Mouse (Mus musculus): ENCODE measurements around the gene Sbno1. TPM values are rescaled to one million over a fixed set of nuclear protein-coding genes. Genes with fewer than 3 reads are reported as not detected.
A peak's percentile ranks its signal among the peaks of the same experiment; 100 is the strongest.
"Not testable (repeated sequence)": the region's sequence is repeated elsewhere in the genome, so short reads cannot be mapped to it uniquely, and the experiment has no call there.

Sbno1 gene
- polyA plus RNA-seq, 2 experiments from 2014 or later = 163 to 182 TPM

GRCm38 (mm10) chr5:124364173-124364918 is 61.5 kb downstream of the Sbno1 start:
- no peak for ATAC-seq

- ATAC-seq = not testable (repeated sequence)
Observed at GRCm38 (mm10) chr5:124362982-124363381, 62.8 kb downstream of the Sbno1 start, which contains the start of gene Cdk2ap1. Gene Cdk2ap1, minus strand, starts transcription at chr5:124363082.

DNA sequence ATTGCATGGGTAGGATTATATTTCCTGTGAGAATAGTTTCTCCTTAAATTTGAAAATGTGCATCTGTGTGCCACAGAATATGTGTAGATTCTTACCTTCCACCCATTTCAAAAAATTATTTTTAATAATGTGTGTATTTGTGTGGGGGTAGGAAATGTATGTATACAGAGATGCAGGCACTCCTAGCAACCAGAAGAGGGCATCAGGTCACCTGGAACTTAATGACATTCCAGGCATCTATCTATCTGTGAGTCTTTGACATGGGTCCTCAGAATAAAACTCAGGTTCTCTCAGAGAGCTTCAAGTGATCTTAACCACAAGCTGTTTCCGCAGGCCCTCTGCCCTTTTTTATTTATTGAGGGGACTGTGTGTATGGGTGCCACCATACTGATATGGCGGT is 66.2 kb downstream of the Sbno1 start:
- ATAC-seq = no peak

DNA sequence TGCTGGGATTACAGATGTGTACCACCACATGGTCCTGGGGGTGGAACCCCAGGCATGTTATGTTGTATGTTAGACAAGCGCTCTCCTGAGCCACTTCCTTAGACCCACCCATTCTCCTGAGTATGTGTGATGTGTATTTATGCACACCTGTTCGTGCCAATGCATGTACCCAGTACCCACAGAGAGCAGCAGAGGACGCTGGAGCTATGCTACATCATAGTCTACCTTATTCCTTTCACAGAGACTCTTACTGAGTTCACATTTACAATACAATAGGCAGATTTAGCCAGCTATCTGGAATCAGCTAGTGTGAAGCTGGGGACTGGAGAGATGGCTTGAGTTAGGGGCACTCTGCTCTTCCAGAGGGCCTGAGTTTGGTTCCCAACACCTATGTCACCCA is 69.1 kb downstream of the Sbno1 start:
- no peak for ATAC-seq

GRCm38 (mm10) chr5:124355425-124355959 is 70.3 kb downstream of the Sbno1 start:
- peak; percentile 7 for ATAC-seq

GRCm38 (mm10) chr5:124354574-124355424 is 71.0 kb downstream of the Sbno1 start:
- peak; percentile 27 for ATAC-seq

DNA sequence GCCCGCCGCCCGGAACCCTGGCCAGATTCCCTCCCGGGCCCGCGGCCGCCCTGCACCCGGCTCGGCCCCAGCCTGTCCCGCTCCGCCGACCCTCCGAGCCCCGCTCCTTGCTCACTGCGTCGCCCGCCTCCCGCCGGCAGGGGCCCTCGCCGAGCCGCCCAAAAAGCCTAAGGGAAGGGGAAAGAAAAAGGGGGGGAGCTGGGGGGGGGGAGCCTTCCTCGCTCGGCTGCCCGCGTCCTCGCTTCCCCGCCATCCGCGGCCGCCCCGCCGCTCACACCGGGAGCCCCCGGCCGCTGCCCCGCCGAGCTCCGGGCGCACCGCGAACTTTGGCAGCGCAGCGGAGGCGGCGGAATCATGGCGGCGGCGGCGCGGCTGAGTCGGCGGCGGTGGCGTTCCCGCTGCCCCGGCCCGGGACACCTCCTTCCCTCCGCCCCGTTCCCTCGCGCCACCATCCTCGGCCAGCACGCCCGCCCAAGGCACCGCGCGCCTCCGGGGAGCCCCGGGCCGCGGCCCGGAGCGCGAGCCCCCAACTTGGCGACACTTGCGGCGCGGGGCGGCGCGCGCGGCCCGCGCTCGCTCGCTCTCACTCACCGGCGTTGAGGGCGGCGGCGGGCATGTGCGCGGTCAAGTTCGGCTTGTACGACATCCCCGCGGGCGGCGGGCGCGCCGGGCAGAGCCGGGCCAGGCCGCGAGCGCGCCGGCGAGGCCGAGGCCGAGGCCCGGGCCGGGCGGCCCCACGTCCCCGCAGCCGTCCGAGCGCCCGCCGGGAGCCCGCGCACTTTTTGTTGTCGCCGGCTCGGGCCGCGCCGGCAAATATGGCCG is 71.9 kb downstream of the Sbno1 start:
- ATAC-seq = peak; percentile 40

DNA sequence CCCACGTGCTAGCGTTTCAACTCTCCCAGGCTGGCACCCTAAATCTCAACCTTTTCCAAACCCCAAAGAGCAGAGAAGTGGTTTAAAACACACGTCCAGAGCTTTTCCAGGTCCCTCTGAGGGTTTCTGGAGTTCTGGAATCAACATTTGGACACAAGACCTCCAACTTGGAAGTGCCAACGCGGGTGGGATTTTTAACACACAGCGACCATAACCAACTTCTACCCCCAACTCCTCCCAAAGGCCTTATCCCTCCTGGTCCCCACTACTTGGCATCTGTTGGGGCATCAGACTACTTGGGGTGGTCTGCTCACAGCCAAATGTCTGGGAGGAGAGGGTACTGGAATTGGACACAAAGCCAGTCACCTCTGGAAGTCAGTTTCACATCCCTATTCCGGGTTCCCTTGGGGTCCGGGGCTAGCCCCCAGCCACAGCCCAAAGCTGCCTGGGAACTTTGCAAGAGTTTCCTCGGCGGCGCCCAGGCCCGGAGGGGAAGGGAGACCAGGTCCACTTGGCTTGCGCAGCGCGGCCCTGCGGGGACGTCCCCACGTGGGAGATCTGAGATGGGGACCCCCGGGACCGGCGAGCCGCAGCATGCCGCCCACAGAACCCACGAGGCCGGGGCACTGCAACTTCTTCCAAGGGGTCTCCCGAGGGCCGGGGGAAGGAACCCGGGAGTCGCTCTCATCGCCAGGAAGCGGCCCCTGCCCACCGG is 72.6 kb downstream of the Sbno1 start:
- no peak for ATAC-seq

DNA sequence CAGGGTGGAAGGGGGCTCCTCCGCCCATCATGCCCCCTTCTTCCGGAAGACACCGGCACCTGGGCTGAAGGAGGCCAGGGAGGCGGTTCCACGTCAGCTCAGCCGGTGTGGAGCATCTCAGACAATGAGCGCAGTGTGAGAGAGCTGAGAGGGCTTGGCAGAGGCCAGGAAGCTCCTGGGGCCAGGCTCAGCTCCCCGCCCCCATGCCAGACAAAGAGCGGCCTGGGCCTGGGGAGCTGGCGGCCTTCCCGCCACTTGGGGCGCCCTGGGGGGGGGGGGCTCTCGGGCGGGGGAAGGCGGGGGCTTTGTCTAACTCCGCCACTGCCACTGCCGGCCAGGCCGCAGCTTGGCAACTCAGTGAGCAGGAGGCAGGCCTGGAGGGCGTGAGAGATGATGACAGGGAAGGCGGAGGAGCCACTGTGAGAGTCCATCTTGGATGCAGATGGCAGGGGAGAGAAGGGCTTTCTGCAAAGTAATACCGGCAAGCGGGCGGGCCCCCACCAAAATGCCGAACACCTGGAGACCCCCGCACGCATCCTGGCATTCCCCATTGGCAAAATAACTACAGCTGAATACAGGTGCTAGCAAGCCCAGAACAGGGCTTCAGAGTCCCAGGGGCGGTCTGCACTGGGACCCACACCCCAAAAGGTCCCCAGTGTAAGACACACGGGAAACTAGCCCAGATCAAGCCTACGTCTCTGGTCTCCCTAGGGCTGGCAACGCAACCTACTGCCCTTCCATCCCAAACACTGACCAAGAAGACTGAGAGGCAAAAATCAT is 73.5 kb downstream of the Sbno1 start:
- peak; percentile 56 for ATAC-seq

GRCm38 (mm10) chr5:124351604-124352003 is 74.2 kb downstream of the Sbno1 start:
- ATAC-seq = no peak

DNA sequence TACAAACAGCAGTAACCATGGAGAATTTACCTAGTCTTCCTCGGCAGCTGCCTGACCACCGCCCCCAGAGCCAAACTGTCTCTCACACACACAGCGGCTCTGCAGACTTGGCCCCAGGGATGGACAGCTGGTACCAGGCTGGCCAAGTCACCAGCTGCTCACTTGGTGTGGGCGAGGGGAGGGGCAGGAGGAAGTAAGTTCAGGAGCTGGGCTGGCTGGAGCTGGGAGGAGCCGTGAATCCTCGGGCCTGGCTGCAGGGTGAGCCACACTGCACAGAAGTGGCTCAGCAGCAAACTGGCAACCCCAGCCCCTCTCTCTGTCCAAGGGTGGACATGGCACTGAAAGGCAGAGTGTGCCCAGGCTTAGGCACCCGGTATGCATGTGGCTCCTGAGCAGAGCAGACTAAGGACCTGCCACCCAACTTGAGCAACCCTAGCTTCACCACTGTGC is 74.7 kb downstream of the Sbno1 start:
- no peak for ATAC-seq

GRCm38 (mm10) chr5:124350350-124350749 is 75.5 kb downstream of the Sbno1 start:
- no peak for ATAC-seq

- ATAC-seq = no peak
Observed at GRCm38 (mm10) chr5:124349196-124349595, 76.6 kb downstream of the Sbno1 start.

DNA sequence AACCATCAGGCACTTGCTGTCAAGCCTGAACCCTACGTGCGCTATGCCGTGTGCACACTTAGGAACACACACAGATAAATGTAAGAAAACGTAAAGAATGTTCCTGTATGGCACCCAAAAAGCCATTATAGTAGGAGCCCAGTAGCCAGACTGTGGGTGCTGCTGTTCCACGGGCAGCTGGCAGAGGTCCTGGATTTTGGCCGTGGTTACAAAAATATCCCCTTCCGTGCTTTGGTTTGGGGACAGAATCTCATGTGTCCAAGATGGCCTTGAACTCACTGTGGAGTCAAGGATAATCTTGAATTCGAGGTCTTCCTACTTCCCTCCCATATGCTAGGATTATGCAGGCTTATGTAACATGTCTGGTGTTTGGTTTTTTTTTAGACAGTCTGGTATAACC is 82.9 kb downstream of the Sbno1 start:
- no peak for ATAC-seq

GRCm38 (mm10) chr5:124341753-124342339 is 84.0 kb downstream of the Sbno1 start:
- ATAC-seq = not testable (repeated sequence)

DNA sequence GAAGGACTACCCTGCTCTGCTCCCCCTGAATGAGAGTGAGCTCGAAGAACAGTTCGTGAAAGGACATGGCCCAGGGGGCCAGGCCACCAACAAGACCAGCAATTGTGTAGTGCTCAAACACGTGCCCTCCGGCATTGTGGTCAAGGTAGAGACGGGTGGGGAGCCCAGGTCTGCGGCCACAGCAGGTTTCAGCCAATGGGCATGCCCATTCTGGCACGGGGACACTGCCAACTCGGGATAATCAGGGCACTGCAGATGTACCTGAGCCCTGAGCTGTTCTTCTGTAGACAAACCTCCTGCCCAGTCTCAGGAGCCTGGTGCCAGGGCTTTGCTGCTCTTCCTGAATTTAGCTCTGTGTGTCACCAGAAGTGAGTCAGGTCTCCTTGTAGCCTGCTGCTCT is 87.0 kb downstream of the Sbno1 start:
- no peak for ATAC-seq

DNA sequence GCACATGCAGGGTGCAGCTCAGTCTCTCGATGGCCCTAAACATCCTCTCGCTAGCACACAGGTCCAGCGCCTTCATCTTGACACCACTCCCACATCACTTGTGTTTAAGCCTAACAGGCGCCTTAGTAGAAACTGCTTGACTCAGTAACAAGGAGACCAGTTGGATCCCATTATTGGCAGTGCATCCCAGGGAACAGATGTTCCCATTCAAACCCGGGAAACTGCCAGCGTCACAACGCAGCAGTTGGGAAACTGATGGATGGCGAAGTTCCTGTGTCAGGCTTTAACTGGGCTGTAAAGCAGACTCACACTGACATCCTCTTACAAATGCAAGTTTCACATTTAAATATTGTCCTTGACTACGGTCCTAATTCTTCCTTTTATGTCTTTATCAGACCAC is 87.9 kb downstream of the Sbno1 start:
- ATAC-seq = no peak

DNA sequence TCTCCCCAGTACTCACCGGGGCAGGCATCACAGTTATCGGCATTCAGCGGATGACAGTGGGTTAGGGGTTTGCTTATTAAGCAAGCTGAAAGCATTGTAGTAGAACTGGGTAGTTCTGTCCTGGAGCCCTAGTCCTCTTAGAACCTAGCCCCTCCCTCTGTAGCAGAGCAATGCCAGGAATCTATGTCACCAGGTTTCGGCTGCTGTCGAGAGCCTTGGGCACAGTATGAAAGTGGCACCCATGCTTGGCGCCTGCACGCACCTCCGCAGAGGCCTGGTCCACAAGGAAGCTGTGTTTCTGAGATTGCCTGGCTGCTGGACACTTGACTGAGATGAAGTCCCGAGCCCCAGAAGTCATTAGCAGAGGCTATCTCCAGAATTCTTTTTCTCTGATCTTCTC is 88.7 kb downstream of the Sbno1 start:
- no peak for ATAC-seq

DNA sequence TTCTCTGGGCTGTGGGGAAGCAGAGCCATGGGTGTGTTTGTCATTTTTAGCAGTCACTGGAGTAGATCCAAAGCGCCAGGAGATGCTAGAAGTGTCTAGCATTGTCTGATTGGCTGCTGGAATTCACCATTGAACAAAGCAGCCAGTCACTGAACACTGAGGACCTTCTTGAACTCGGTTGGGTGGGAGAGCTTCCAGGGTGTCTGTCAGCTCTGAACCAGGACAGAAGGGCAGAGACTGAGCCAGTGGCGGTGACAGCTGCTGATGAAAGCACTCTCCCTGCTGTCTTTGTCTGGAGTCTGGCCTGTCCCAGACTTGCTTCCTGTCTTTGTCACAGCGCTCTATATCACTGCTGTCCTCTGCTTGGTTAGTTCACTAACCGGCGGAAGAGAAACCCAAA is 91.4 kb downstream of the Sbno1 start:
- no peak for ATAC-seq

DNA sequence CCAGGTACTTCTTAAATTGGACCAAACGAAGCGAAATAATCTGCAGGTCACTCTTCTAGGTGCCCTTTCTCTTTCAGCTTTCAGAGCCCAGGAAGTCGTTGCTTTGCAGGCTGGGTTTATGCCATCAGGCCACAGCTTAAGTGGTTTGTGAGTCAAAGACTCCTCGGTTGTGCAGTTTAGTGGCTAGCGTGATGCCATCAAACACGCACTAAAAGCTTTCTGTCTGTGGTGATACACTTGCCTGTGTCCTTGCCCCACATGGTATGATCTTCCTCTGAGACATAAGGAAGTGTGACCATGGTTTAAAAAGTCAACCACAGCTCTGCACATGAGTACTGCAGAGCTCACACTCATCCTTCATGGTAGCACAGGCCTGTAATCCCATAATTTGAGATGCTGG is 95.7 kb downstream of the Sbno1 start:
- ATAC-seq = no peak
